21 mouse cellular contexts compared by ENCODE assay signal in the genomic region with DNA sequence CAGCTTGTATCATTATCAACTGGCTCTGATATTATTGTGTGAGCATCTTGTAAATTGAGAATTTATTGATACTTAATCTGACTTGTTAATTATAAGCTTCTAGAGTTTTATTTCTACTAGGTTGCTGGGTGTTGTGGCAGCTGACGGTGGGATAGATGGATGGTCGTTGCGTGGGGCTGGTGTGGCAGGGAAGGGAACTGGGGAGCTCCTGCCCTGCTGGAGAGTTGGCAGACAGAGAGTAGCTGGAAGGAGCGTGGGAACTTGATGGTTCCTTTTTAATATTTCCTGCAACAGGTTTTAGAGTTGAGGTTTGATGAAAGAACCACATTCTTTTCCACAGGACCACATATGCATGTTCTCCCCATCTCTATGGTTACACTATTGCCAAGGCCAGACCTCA.
DNase-seq lines count a peak whose midpoint lies in the region; ATAC-seq and TF ChIP-seq lines count a peak whose summit lies in the region.
"Had no signal": no experiment of that assay in that cellular context is flagged by ENCODE, and none has a peak within 500 bp of the region (broad histone marks: within the 10 kb centered on the region; RNA-seq: fewer than 3 reads in every experiment).

No protein-coding gene starts in this region.

- H3K4me2 ChIP-seq in forebrain, embryonic 12.5 days, result no peak overlapping the region
- H3K4me2 ChIP-seq in forebrain, postnatal 0 days (ENCODE audit: low read depth), result no peak overlapping the region
- H3K4me2 ChIP-seq in hindbrain, embryonic 13.5 days, result no peak overlapping the region
- H3K4me2 ChIP-seq in hindbrain, postnatal 0 days (ENCODE audit: low read depth, low read length), result no peak overlapping the region
- H3K4me2 ChIP-seq in midbrain, embryonic 15.5 days, result no peak overlapping the region
- H3K4me2 ChIP-seq: embryonic facial prominence, embryonic 12.5 days had no signal

- H3K9me3 ChIP-seq in forebrain, embryonic 12.5 days, result no peaks in the 10 kb centered on the region
- no peaks in the 10 kb centered on the region for H3K9me3 ChIP-seq in forebrain, postnatal 0 days (ENCODE audit: low read length)
- no peaks in the 10 kb centered on the region for H3K9me3 ChIP-seq in hindbrain, embryonic 13.5 days
- H3K9me3 ChIP-seq in hindbrain, postnatal 0 days (ENCODE audit: low read length), result no peaks in the 10 kb centered on the region
- H3K9me3 ChIP-seq in midbrain, embryonic 15.5 days, result no peaks in the 10 kb centered on the region
- no peaks in the 10 kb centered on the region for H3K9me3 ChIP-seq in midbrain, embryonic 10.5 days (replicated peaks)
- H3K9me3 ChIP-seq: embryonic facial prominence, embryonic 12.5 days; G1E; heart, embryonic 10.5 days had no signal

- H3K4me1 ChIP-seq in forebrain, embryonic 12.5 days, result peaks cover 5% of the 10 kb centered on the region; the same call in 1 of the 2 replicates
- no peaks in the 10 kb centered on the region for H3K4me1 ChIP-seq in forebrain, postnatal 0 days (ENCODE audit: insufficient read depth)
- H3K4me1 ChIP-seq in hindbrain, embryonic 13.5 days (replicated peaks), result no peaks in the 10 kb centered on the region
- no peaks in the 10 kb centered on the region for H3K4me1 ChIP-seq in hindbrain, postnatal 0 days (ENCODE audit: insufficient read depth, low read length)
- no peaks in the 10 kb centered on the region for H3K4me1 ChIP-seq in midbrain, embryonic 15.5 days
- no peaks in the 10 kb centered on the region; the same call in 1 of the 2 replicates for H3K4me1 ChIP-seq in midbrain, embryonic 10.5 days
- H3K4me1 ChIP-seq: heart, embryonic 10.5 days had no signal

- intact Hi-C loops in gastrocnemius, postnatal 36 days (cut with DNase I), result no loop called here

- DNase-seq in forebrain, postnatal 0 days, result no peak
- DNase-seq in hindbrain, postnatal 0 days (ENCODE audit: low spot score), result no peak
- no peak for DNase-seq in midbrain, embryonic 10.5 days (ENCODE audit: low spot score)
- DNase-seq in gastrocnemius, postnatal 36 days, result no peak
- DNase-seq: adrenal gland, adult 8-10 months; adrenal gland, postnatal 36 days; B cell, adult 2 months; cerebellum, adult 11 months; cerebellum, adult 8-10 months; cerebellum, postnatal 14 days; heart, adult 18-20 months; heart, postnatal 10 days had no signal

- no peak overlapping the region for H3K27ac ChIP-seq in forebrain, embryonic 12.5 days
- no peak overlapping the region for H3K27ac ChIP-seq in forebrain, postnatal 0 days (ENCODE audit: low read depth, low read length)
- H3K27ac ChIP-seq in hindbrain, embryonic 13.5 days, result no peak overlapping the region
- H3K27ac ChIP-seq in hindbrain, postnatal 0 days, result no peak overlapping the region
- no peak overlapping the region for H3K27ac ChIP-seq in midbrain, embryonic 15.5 days
- H3K27ac ChIP-seq in midbrain, embryonic 10.5 days (replicated peaks), result no peak overlapping the region
- H3K27ac ChIP-seq: embryonic facial prominence, embryonic 12.5 days; heart, embryonic 10.5 days had no signal

- no peak for TF ChIP-seq CTCF in forebrain, postnatal 0 days (IDR thresholded peaks at IDR 0.05; ENCODE audit: low read depth)
- TF ChIP-seq CTCF in hindbrain, postnatal 0 days (IDR thresholded peaks at IDR 0.05; ENCODE audit: low read depth), result no peak

- H3K4me3 ChIP-seq in forebrain, embryonic 12.5 days (replicated peaks), result no peak overlapping the region
- no peak overlapping the region for H3K4me3 ChIP-seq in forebrain, postnatal 0 days (ENCODE audit: low read depth, low read length)
- H3K4me3 ChIP-seq in hindbrain, embryonic 13.5 days, result no peak overlapping the region
- H3K4me3 ChIP-seq in hindbrain, postnatal 0 days (ENCODE audit: low read length), result no peak overlapping the region
- H3K4me3 ChIP-seq in midbrain, embryonic 15.5 days, result no peak overlapping the region
- H3K4me3 ChIP-seq in midbrain, embryonic 10.5 days, result no peak overlapping the region
- H3K4me3 ChIP-seq: embryonic facial prominence, embryonic 12.5 days; heart, embryonic 10.5 days had no signal

- H3K36me3 ChIP-seq in forebrain, embryonic 12.5 days (replicated peaks), result no peaks in the 10 kb centered on the region
- H3K36me3 ChIP-seq in forebrain, postnatal 0 days (ENCODE audit: insufficient read depth), result no peaks in the 10 kb centered on the region
- no peaks in the 10 kb centered on the region for H3K36me3 ChIP-seq in hindbrain, embryonic 13.5 days
- no peaks in the 10 kb centered on the region for H3K36me3 ChIP-seq in hindbrain, postnatal 0 days (ENCODE audit: insufficient read depth, low read length)
- no peaks in the 10 kb centered on the region for H3K36me3 ChIP-seq in midbrain, embryonic 15.5 days (replicated peaks)
- H3K36me3 ChIP-seq in midbrain, embryonic 10.5 days, result no peaks in the 10 kb centered on the region
- H3K36me3 ChIP-seq: embryonic facial prominence, embryonic 12.5 days; G1E had no signal

- H3K9ac ChIP-seq in forebrain, embryonic 12.5 days, result no peak overlapping the region
- H3K9ac ChIP-seq in forebrain, postnatal 0 days, result no peak overlapping the region
- H3K9ac ChIP-seq in hindbrain, embryonic 13.5 days, result no peak overlapping the region
- no peak overlapping the region for H3K9ac ChIP-seq in hindbrain, postnatal 0 days (replicated peaks; ENCODE audit: low read length)
- no peak overlapping the region for H3K9ac ChIP-seq in midbrain, embryonic 15.5 days
- H3K9ac ChIP-seq: embryonic facial prominence, embryonic 12.5 days had no signal

- peak; percentile 14; the same call in 1 of the 2 replicates for ATAC-seq in forebrain, embryonic 12.5 days (ENCODE audit: low FRiP score)
- ATAC-seq in forebrain, postnatal 0 days, result no peak
- ATAC-seq in hindbrain, embryonic 13.5 days (ENCODE audit: low FRiP score), result peak; percentile 62; the same call in 1 of the 2 replicates
- ATAC-seq in hindbrain, postnatal 0 days, result no peak
- 0 out of 2 replicates have a peak, but pooled peaks have one; percentile 27 for ATAC-seq in midbrain, embryonic 15.5 days (replicated peaks)
- ATAC-seq: CD4-positive, CD25-positive, alpha-beta regulatory T cell, adult 4 months; inflammation-experienced regulatory T-cells, adult 6 months; intestine, postnatal 0 days had no signal

- no peaks in the 10 kb centered on the region for H3K27me3 ChIP-seq in forebrain, embryonic 12.5 days
- H3K27me3 ChIP-seq in forebrain, postnatal 0 days (ENCODE audit: insufficient read depth, low read length), result no peaks in the 10 kb centered on the region
- no peaks in the 10 kb centered on the region for H3K27me3 ChIP-seq in hindbrain, embryonic 13.5 days
- no peaks in the 10 kb centered on the region for H3K27me3 ChIP-seq in hindbrain, postnatal 0 days (ENCODE audit: insufficient read depth, low read length)
- no peaks in the 10 kb centered on the region for H3K27me3 ChIP-seq in midbrain, embryonic 15.5 days (replicated peaks)
- no peaks in the 10 kb centered on the region for H3K27me3 ChIP-seq in midbrain, embryonic 10.5 days (ENCODE audit: low read depth, poor library complexity, severe bottlenecking)
- H3K27me3 ChIP-seq: embryonic facial prominence, embryonic 12.5 days had no signal

- WGBS in forebrain, embryonic 12.5 days, result 57% methylated on average over 4 of the region's 4 CpGs
- WGBS in forebrain, postnatal 0 days, result 24% methylated on average over 4 of the region's 4 CpGs
- WGBS in hindbrain, embryonic 13.5 days, result 40% methylated on average over 4 of the region's 4 CpGs
- 30% methylated on average over 4 of the region's 4 CpGs for WGBS in hindbrain, postnatal 0 days
- 45% methylated on average over 4 of the region's 4 CpGs for WGBS in midbrain, embryonic 15.5 days
- 85% methylated on average over 4 of the region's 4 CpGs for WGBS in midbrain, embryonic 10.5 days

Comparison
In these comparisons a context has a peak if more than half of its experiments do, and no peak if none do; other contexts are left out.
1. ATAC-seq: peak in forebrain, embryonic 12.5 days (single experiment), hindbrain, embryonic 13.5 days (single experiment) and midbrain, embryonic 15.5 days (single experiment); none in forebrain, postnatal 0 days (single experiment) and hindbrain, postnatal 0 days (single experiment).